ENCODE assay signal across 8 mouse cellular contexts in genomic region chr8:122678896-122679210, GRCm38 (mm10). TPM values are rescaled to one million over a fixed set of nuclear protein-coding genes. Genes with fewer than 3 reads are reported as not detected.
A peak's percentile ranks its signal among the peaks of the same experiment; 100 is the strongest.
DNase-seq lines count a peak whose midpoint lies in the region; ATAC-seq lines count a peak whose summit lies in the region.

No protein-coding gene starts in this region.

- whole genome bisulfite sequencing in kidney, embryonic 16.5 days: under 1% methylated on average over 14 of the region's 14 CpGs
- 2% methylated on average over 14 of the region's 14 CpGs for WGBS in embryonic facial prominence, embryonic 10.5 days
- WGBS in intestine, embryonic 14.5 days: 2% methylated on average over 14 of the region's 14 CpGs
- WGBS in midbrain, embryonic 16.5 days: under 1% methylated on average over 14 of the region's 14 CpGs

- peaks cover 73% of the 10 kb centered on the region for H3K27me3 ChIP-seq in kidney, embryonic 16.5 days (ENCODE audit: insufficient read depth, low read length)
- peaks cover 95% of the 10 kb centered on the region for H3K27me3 ChIP-seq in embryonic facial prominence, embryonic 10.5 days (replicated peaks; ENCODE audit: low read depth, poor library complexity, severe bottlenecking)
- peaks cover 63% of the 10 kb centered on the region for H3K27me3 ChIP-seq in intestine, embryonic 14.5 days (replicated peaks; ENCODE audit: control insufficient read depth, insufficient read depth, low read length)
- H3K27me3 ChIP-seq in midbrain, embryonic 16.5 days (ENCODE audit: control insufficient read depth, insufficient read depth, low read depth, low read length): no peaks in the 10 kb centered on the region

- H3K9ac ChIP-seq in kidney, embryonic 16.5 days (replicated peaks; ENCODE audit: low read length): peak overlapping the region; percentile 74; the same call in 1 of the 2 replicates
- peak overlapping the region; percentile 44; the same call in 1 of the 2 replicates for H3K9ac ChIP-seq in intestine, embryonic 14.5 days (ENCODE audit: low read length)
- peak overlapping the region; percentile 95 for H3K9ac ChIP-seq in midbrain, embryonic 16.5 days (ENCODE audit: low read depth, low read length)

- DNase-seq in kidney, postnatal 14 days: no peak
- DNase-seq in embryonic facial prominence, embryonic 10.5 days (ENCODE audit: low spot score): no peak
- DNase-seq in intestine, embryonic 14.5 days (ENCODE audit: low spot score): no peak
- DNase-seq in retina, embryonic 14.5 days (ENCODE audit: low spot score): no peak
- DNase-seq in embryo, embryonic 11 days: no peak
- no peak for DNase-seq in layer of hippocampus, postnatal 36 days

- no peaks in the 10 kb centered on the region for H3K9me3 ChIP-seq in kidney, embryonic 16.5 days (ENCODE audit: low read length)
- no peaks in the 10 kb centered on the region for H3K9me3 ChIP-seq in embryonic facial prominence, embryonic 10.5 days
- no peaks in the 10 kb centered on the region for H3K9me3 ChIP-seq in intestine, embryonic 14.5 days (ENCODE audit: control insufficient read depth, low read length)
- H3K9me3 ChIP-seq in midbrain, embryonic 16.5 days (replicated peaks; ENCODE audit: control insufficient read depth, low read length, poor library complexity, severe bottlenecking): no peaks in the 10 kb centered on the region

- H3K36me3 ChIP-seq in kidney, embryonic 16.5 days (ENCODE audit: insufficient read depth, low read length): no peaks in the 10 kb centered on the region
- H3K36me3 ChIP-seq in embryonic facial prominence, embryonic 10.5 days (replicated peaks): no peaks in the 10 kb centered on the region
- no peaks in the 10 kb centered on the region for H3K36me3 ChIP-seq in intestine, embryonic 14.5 days (ENCODE audit: control insufficient read depth, insufficient read depth, low read length)
- no peaks in the 10 kb centered on the region for H3K36me3 ChIP-seq in midbrain, embryonic 16.5 days (ENCODE audit: control insufficient read depth, insufficient read depth, low read length)

- no peak overlapping the region for H3K27ac ChIP-seq in kidney, embryonic 16.5 days (ENCODE audit: low read length)
- H3K27ac ChIP-seq in embryonic facial prominence, embryonic 10.5 days (replicated peaks): peak overlapping the region; percentile 78; the same call in 1 of the 2 replicates
- no peak overlapping the region for H3K27ac ChIP-seq in intestine, embryonic 14.5 days (ENCODE audit: low read depth)
- peak overlapping the region; percentile 94 for H3K27ac ChIP-seq in midbrain, embryonic 16.5 days (ENCODE audit: low read length)

- H3K4me2 ChIP-seq in kidney, embryonic 16.5 days (replicated peaks; ENCODE audit: low read depth, low read length): peak overlapping the region; percentile 98
- peak overlapping the region; percentile 84 for H3K4me2 ChIP-seq in intestine, embryonic 14.5 days (ENCODE audit: low read length)
- peak overlapping the region; percentile 77 for H3K4me2 ChIP-seq in midbrain, embryonic 16.5 days (ENCODE audit: low read length)

- ATAC-seq in kidney, embryonic 16.5 days (ENCODE audit: low FRiP score, low TSS enrichment): no peak
- no peak; the same call in 1 of the 2 replicates for ATAC-seq in intestine, embryonic 14.5 days (replicated peaks; ENCODE audit: low FRiP score, low TSS enrichment, low read depth)
- no peak; the same call in 1 of the 2 replicates for ATAC-seq in midbrain, embryonic 16.5 days

- H3K4me1 ChIP-seq in kidney, embryonic 16.5 days (ENCODE audit: insufficient read depth, low read length): peaks cover 14% of the 10 kb centered on the region; the same call in 1 of the 2 replicates
- H3K4me1 ChIP-seq in embryonic facial prominence, embryonic 10.5 days: peaks cover 62% of the 10 kb centered on the region
- peaks cover 7% of the 10 kb centered on the region; the same call in 1 of the 2 replicates for H3K4me1 ChIP-seq in intestine, embryonic 14.5 days (replicated peaks; ENCODE audit: control insufficient read depth, insufficient read depth, low read length)
- peaks cover 37% of the 10 kb centered on the region for H3K4me1 ChIP-seq in midbrain, embryonic 16.5 days (ENCODE audit: control insufficient read depth, insufficient read depth, low read length)

- H3K4me3 ChIP-seq in kidney, embryonic 16.5 days (ENCODE audit: low read length): peak overlapping the region; percentile 74
- peak overlapping the region; percentile 73 for H3K4me3 ChIP-seq in embryonic facial prominence, embryonic 10.5 days
- peak overlapping the region; percentile 59 for H3K4me3 ChIP-seq in intestine, embryonic 14.5 days (ENCODE audit: low read depth, low read length)
- H3K4me3 ChIP-seq in midbrain, embryonic 16.5 days (ENCODE audit: low read depth, low read length): peak overlapping the region; percentile 90

RNA-seq across cellular contexts. Expression of gene Cbfa2t3, which starts 20.1 kb away (rescaled TPM):
- polyA plus RNA-seq in kidney, embryonic 16.5 days (2015; fragmentation: Nextera tagmentation; extraction: Ambion mirVana): 3.5 and 4.5 TPM in 2 replicates
- polyA plus RNA-seq in embryonic facial prominence, embryonic 10.5 days (2016; fragmentation: Nextera tagmentation; extraction: Ambion mirVana): 1.7 and 2.3 TPM in 2 replicates
- polyA plus RNA-seq in intestine, embryonic 14.5 days (2014; fragmentation: Nextera tagmentation; extraction: Ambion mirVana): 3.9 and 4.0 TPM in 2 replicates
- 17.7 and 17.9 TPM in 2 replicates for polyA plus RNA-seq in midbrain, embryonic 16.5 days (2015; fragmentation: Nextera tagmentation; extraction: Ambion mirVana)
- 10 to 100 TPM; 47.2 to 50.2 TPM for total RNA-seq in layer of hippocampus, postnatal 36 days (2021)

RNA-seq across cellular contexts. Expression of gene Pabpn1l, which starts 56.3 kb away (rescaled TPM):
- 0.15 and 0.19 TPM in 2 replicates for polyA plus RNA-seq in kidney, embryonic 16.5 days (2015; fragmentation: Nextera tagmentation; extraction: Ambion mirVana)
- polyA plus RNA-seq in embryonic facial prominence, embryonic 10.5 days (2016; fragmentation: Nextera tagmentation; extraction: Ambion mirVana): 0.30 TPM in 1 of 2 replicates, not detected in the other
- not detected in 2 replicates for polyA plus RNA-seq in intestine, embryonic 14.5 days (2014; fragmentation: Nextera tagmentation; extraction: Ambion mirVana)
- not detected in 2 replicates for polyA plus RNA-seq in midbrain, embryonic 16.5 days (2015; fragmentation: Nextera tagmentation; extraction: Ambion mirVana)
- under 1 TPM in 1 of 2 experiments, not detected in 1; 0.35 TPM for total RNA-seq in layer of hippocampus, postnatal 36 days (2021)

Comparison
In these comparisons a context has a peak if more than half of its experiments do, and no peak if none do; other contexts are left out.
1. H3K27ac ChIP-seq: peak in embryonic facial prominence, embryonic 10.5 days (single experiment) and midbrain, embryonic 16.5 days (single experiment); none in kidney, embryonic 16.5 days (single experiment) and intestine, embryonic 14.5 days (single experiment).
2. H3K9ac ChIP-seq: peak in every context shown above with its lines; median percentile 95 in midbrain, embryonic 16.5 days; 74 in kidney, embryonic 16.5 days; 44 in intestine, embryonic 14.5 days.
3. Peak in every context shown above with its lines, with median percentiles within 50 percentile points of each other: H3K4me2 ChIP-seq and H3K4me3 ChIP-seq.